Mouse (Mus musculus) Muller cell, postnatal 12 days (primary cell): Measurements from ENCODE around the gene Frmd4b.

Source experiments
- DNase-seq: peaks from one replicate; pipeline ENCODE4 v3.0.0-alpha.2; 2015; ENCODE audit errors: inconsistent ontology term

Gene Frmd4b

DNA sequence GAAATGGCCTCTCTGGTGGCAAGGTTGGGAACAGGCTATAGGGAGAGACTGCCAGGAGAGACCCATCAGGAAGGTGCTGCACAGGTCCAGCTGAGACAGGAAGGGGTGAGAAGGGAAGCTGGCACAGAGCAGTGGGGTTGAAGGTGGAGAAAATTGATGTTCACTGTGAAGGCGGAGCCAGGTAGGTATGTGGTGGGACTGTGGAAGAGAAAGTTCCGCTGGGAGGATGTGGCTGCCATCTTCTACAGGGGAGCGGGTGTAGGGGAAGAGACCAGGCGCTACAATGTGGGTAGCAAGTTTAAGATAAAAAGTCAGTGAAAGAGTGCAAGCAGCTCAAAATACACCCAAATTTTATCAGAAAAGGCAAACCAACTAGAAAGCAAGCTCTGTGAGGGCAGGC is 143.7 kb downstream of the Frmd4b start:
- no peak for DNase-seq

DNA sequence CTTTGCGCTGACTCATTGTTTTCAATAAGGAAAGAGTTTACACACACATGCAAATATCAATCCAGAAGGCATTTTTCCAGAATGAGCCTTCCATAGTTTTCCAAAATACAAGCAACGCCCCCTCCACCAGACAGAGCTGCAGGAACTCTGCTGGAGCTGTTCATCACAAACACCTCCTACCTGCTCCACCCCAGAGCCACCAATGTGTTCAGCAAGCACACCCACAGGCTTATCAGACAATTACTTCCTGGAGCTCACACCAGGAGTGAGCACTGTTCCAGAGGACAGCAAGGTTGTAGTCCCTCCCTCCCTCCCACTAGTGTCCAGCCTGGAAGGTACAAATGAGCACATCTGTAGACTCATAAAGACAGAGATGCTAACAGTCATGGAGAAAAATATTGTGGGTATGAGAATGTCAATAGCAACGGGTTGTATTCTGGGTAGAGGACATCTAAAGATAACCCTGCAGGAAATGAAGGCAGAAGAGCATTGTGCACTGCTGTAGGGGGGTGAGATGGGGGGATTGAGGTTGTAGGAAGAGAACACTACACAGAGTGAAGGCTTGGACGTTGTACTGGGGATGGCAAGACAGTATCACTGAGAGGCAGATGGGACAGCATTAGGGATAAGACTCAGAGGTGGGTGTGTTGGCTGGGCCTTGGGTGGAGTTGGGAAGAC is 144.3 kb downstream of the Frmd4b start:
- no peak for DNase-seq

DNA sequence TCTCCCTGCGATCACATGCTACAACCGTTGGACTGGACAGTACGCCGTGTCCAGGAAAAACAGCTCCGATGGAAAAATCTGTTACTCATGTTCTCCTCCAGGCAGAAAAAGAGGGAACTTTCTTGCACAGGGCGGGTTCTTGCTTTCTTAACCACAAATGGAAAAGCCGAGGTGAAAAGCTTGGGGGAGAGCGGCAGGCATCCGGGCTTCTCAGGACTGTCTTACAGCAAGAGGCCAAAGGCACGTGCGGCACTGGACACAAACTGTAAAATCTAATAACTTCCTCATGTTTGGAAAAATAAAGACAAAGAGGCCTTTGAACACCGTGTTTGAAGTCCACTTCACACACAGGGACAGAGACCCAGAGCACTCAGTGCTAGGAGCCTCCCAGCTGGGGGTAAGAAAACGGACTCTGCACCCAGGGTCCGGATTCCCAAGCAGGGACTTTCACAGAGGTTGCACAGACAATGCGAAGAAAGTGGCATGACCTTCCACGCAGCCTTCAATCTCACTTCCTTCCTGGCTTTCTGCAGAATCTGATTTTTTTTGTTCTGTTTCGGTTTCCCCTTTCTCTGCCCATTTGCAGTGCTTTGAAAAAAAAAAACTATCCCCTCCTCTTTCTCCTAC is 153.3 kb downstream of the Frmd4b start:
- no peak for DNase-seq

DNA sequence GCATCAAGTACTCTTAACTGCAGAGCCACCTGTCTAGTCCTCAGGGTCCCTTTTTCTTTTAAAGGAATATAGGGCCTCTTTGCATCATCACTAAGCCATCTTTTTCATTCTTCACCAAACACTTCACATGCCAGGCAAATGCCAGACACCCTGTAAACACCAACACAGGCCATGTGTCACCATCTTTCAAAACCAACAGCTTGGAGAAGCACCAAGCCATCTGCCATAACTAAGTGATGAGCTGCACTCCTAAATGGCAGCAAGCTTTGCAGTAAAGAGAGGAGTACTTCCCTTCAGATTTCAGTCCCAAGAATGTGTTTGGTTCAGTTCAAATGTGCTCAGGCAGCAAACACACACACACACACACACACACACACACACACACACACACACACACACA is 154.9 kb downstream of the Frmd4b start:
- no peak for DNase-seq

DNA sequence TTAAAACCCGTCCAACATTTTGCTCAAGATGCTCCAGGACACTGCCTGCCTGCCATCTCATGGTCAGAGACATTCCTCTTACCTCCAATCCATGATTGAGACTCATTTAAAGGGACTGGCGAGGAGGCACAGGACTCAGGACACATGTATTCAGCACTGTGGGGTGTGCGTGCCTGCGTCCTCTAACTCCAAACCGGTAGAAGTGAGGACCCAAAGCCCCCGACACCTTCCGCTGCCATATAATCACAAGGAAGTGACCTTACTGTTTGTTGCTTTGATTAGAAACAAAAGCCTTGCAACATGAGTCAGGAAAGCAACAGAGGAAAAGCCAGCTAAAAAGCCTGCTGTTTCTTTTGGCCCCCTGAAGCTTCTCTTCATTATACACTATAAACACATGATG is 158.2 kb downstream of the Frmd4b start:
- no peak for DNase-seq

DNA sequence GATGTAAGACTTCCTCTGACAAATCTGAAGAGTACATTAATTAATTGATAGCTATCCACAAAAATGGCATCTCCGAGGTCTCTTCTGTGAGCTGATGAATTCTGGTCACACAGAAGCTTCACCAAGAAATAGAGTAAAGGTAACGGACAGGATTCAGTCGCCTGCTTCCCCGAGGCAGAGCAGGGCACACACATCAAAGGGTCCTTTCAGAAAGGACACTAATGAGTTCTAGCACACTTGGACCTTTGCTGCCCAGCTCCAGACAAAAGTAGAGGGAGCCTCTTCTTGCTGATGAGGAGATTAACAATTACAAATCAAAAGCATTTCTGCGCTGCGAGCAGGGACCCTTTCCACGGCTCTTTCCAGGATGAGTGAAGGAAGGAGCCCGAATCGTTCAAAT is 159.0 kb downstream of the Frmd4b start:
- no peak for DNase-seq

DNA sequence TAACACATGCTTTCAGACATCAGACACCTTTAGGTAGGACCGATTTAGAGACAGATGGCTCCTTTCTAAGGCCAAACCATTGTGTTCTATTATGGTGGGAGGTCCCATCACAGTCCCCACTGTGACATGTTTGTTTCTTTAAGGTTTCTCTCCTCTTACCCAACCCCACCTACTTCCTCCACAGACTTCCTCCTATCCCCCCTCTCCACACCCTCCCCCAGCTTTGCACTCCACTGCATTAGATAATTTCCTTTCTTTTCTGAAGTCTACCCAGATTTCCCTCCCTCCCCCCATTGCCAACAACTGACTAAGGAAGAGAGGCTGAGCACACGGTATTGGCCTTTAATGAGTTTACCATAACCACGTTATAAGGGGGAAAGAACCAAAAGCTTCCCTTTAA is 159.4 kb downstream of the Frmd4b start:
- DNase-seq: no peak

DNA sequence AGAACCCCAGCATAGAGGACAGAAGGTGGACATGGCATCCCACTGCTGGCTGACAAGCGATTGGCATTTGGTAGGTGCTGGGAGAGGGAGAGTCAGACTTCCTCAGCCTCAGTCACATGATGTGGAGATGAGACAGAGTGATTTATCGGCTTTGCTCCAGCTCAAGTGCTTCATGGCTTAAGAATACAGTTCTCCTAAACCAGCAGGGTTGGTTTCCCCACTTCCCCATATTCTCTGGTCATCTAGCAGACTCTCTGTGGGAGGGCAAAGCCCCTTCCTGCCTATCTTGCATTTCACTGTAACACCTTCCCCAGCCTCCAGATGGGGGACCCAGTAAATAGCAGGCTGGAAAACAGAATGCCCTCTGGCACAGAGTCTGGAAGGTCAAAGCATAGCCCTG is 160.1 kb downstream of the Frmd4b start:
- no peak for DNase-seq

DNA sequence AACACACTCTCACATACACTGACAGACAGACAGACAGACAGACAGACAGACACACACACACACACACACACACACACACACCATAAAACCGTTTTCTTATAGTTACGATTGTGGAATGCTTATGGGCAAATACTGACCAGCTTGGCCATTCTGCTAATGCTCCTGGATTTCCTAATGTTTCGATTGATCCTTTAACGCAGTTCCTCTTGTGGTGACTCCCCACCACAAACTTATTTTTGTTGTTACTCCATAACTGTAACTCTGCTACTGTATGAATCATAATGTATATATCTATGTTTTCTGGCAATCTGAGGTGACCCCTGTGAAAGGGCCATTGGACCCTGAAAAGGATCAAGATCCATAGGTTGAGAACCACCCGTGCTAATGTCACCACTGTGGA is 165.1 kb downstream of the Frmd4b start:
- no peak for DNase-seq

DNA sequence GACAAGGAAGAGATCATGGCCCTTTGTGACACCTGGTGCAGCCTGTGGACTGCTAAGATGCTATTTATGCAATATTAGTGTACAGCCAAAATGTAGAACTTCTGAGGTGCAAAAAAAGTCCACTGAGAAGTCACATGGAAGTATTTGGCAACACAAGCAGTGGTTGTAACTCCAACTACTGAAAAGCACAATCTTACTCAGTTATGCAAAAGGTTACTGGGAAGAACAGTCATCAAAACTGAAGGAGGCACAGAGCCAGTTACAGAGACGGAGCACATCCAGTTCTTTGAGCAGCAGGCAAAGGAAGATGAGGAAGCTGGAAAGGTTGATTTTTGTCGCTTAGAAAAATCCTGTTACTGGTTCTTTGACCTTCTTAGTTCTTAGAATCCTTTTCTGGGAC is 167.5 kb downstream of the Frmd4b start:
- no peak for DNase-seq

DNA sequence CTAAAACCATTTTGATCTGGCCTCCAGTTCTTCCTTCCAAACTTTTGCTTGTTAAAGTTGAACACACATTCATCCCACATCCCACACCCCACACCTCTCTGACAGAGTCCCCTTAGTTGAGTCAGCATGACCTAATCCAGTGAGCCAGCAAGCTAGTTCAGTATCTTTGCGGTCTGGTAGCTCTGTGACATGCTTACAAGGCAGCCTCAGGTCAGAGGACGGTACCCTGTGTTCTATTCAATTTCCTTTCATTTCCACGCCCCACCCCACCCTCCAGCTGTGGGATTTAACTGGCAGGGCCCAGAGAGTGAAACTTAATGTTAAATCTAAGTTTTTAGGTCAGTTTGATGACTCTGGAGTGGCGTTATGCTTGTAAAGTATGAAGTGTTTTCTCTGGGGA is 170.3 kb downstream of the Frmd4b start:
- DNase-seq: peak; percentile 71

DNA sequence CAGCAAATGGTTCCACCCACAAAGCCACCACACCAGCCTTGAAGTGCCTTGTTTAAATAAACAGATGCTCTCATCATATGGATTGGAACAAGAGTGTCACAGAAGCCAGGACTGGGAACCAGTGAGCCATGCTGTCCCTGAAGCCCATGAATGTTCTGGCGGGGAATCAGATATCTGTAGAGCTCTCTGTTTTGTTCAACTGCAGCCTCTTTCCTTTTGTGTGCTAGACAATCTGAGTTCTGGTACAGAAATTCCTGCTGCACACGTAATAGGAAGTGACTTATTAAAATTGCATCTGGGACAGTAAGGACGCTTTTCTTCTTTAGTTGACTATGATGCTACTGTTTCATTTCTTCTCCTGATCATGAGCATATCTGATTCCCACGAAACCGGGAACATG is 173.2 kb downstream of the Frmd4b start:
- peak; percentile 61 for DNase-seq

DNA sequence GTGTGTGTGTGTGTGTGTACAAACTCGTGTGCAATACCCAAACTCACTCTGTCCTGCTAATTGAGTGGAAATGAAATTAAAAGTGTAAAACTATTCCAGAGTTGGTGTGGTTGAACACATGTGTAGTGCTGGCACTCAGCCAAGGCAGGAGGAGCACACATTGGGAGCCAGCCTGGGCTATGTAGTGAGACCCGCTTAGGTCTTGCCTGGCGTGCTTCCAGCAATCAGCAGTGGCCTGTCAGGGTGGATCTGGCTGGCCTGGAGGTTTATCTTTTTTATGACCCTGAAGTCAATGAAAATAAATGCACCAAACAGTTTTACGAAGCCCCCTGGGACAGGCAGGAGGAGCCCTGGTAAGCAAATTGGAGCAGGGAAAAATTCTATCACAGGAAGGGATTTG is 173.8 kb downstream of the Frmd4b start:
- DNase-seq: no peak

DNA sequence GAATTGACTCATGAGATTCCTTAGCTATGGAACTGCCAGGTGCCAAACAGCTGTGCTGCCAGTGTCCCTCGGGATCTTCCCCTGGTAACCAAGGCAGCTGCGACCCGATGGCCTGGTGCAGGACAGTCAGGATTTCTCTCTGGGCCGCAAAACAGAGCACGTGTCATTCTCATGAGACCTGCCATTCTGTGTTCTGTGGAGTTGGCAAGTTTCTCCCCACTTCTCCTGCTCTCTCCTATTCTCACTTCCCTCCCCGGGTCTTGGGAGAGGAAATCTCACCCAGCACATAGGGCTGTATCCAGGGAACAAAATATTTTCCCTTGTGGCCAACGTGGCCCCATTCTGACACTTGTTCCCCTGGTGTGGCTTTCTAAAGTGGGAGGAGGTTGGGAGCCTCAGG is 176.0 kb downstream of the Frmd4b start:
- no peak for DNase-seq

DNA sequence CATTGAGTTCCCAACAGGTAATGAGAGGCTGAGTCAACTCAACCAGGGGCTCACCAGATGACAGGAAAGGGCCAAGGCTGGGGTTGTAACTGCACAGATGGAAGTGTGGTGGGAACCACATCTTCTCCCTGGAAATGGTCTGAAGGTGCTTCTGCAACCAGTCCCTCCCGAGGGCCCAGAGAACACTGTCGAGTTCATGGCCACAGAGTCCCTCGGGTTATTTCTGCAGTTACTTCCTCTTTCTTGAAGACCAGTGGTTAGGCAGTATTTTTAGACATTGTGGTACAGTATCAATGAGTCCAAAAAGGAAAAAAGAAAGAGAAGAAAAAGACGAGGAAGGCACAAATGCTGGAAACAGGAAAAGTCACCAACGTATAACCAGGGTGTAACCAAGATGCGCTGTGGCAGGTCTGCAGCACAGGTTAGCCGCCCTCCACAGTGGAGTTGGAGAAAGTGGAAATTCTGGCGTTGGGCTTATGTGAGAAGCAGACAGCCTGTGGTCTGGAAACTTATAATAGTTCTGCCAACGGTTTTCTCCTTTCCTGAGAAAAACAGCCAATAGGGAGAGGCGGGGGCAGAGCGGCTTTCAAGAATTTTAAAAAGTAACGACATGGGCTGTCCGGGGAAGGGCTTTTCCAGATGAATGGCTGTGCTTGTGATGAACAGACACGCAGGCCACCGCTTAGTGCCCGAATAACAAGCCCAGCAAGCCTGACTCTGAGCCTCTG is 178.3 kb downstream of the Frmd4b start:
- peak; percentile 67 for DNase-seq

DNA sequence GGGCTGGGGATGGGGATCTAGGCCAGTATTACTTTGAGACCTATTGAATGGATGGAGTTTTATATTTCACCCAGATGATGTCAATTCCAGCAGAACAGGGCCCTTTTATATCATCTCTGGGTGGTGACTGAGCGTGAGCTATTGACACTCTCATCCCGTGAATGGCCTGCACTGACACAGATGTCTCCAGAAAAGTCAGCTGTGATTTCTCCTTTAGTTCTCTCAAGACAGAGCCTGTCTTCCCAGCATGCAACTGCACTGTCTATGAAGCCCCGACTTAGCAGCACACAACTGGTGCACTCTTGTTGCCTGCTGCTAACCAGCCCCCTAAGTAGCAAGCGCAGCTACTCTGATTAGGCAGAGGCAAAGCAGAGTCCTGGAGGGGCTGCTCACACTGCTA is 182.6 kb downstream of the Frmd4b start:
- no peak for DNase-seq

DNA sequence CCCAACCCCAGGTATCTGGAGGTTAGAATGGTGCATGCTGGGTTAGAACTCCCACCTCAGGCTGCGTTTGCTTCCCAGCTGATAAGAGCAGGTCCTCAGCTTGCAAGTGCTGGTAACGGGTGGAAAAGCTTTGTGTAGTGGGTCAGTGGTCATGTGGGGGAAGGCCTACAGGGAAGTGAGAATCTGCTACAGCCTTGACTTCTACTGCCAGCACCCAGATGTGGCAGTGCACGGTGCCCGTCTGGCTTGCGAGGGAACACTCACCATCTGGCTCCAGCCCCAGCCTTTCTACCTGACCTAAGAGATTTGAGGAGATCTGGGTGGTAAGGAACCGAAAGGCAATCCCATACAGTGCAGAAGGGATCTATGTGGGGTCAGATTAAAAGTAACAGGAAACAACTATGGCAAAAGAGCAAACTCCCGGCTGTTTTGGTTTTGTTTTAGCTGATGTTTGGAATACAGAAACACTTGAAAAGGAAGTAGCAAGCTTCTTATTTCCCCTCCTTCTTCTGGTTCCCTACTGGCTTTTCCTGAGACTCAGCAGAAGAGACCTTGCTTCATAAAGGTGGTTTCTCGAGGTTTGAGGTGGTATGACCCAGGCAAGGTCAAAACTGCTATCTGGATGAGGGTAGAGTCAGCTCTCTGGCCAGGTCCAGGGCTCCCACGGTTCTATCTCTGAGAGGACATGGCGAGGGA is 185.9 kb downstream of the Frmd4b start:
- no peak for DNase-seq

DNA sequence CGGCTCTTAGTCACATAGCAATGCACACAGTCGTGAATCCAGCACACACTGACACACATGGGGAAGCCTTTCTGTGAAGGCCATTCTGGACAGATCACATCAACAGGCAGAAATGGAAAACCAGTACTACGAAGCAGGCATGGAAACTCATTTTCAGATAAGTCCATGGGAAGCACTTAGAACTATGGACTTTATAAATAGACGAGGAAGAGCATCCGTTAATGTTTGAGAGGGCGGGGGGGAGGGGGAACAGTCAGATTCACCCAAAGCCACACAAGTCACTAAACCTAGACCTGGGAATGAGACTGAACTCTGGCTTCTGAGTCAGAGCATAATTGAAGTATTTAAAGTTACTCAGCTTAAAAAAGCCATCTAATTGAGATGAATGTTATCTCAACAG is 186.8 kb downstream of the Frmd4b start:
- DNase-seq: no peak

DNA sequence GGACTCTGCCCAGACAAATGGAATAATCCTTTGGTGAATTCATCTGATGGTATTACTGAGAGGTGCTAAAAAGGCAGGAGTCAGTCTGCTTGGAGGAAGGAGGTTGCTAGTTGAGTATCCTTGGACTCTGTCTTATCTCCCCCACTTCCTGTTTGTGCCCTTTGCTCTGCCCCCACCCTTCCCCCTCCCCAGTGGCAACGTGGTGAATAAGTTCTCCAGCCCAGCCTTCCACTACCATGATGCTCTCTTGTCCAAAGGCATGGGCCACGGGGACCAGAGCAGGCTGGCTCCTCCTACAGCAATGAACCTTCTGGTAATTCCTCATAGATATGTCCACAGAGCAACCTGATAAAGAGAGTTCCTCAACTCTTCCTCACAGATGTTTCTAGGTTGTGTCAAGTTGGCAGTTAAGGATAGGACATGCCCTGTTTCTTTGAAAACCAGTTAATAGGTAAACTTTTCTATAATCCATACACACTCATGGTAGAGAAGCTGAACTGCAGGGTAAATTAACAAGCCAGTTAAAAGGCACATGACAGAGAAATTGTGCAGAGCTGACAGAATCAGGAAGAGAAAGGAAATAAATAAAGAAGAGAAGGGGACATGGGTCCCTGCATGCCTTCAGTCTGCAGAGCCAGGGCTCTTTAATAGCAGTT is 187.5 kb downstream of the Frmd4b start:
- DNase-seq: no peak

DNA sequence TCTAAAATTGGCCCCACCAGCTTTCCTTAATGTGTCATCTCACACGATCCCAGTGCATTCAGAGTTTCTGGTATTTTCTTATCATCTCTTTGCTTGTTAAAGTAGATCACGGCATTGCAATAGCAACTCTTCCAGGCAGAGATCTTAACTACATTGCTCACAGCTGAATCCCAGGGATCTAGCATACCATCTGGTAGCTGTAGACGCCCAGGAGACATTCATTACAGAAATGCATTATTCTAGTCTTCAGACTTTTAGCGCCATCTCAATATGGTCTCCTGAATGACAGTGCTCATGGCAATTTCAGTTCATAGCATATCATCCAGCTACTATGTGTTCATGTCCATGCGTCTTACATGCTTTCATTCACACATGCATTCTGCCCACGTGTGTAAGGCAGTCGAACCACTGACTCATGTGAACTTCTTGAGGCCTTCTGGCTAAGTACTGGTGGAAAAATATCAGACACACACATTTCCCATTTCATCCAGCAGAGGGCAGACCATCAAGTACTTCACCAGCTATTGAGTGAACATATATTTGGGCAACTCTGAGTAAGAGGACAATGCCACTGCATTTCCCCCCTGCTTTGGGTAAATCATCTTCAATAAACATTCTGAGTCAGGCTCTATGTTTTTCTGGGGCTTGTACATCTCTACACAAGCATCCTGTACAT is 197.4 kb downstream of the Frmd4b start:
- peak; percentile 85 for DNase-seq

DNA sequence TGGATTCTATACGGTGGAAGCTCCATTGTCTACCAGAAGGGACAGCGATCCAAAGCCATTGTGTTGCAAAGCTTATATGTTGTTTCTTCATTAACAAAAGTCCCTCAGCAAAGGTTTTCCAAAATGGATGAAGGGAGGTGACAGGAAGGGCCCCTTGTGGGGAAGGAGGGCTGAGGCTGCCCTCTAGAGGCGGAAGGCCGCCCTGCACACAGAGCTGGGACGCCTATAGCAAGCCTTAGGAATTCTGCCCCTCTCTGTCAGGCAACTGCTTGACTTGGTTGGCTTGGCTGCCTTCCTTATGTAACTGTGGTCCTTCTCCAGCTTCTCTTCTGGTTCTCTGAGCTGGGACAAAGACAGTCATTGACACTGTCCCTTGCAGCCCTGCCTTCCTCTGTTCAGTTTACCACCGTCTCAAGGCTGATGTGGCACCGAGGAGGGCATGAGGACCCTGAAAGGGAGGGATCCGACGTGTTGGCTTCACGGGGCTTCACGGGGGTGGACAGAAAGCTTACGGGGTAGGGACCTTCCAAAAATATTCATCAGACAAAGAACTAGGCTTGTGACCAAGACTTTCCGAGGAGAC is 200.3 kb downstream of the Frmd4b start:
- peak; percentile 87 for DNase-seq
